Mouse (Mus musculus) MEL (cell line): ENCODE measurements at regions not wholly inside any gene's neighbourhood (a gene's known extent, or its start where the extent isn't known, plus 50 kb on each side); places are given as distances from the start of the nearest gene placed in this dataset.

Source experiments
- DNase-seq: peaks from one replicate; pipeline ENCODE4 v3.0.0; 2011; ENCODE audit warnings: low read depth, low spot score
- H3K27ac ChIP-seq: 2 replicates; pipeline ENCODE4 v1.5.1; 2012; ENCODE audit warnings: low read depth, mild to moderate bottlenecking, control low read depth, low read length, moderate library complexity; ENCODE audit not compliant: control insufficient read depth
- H3K27me3 ChIP-seq, 2 experiments: fragments of 150-350 bp in 1 of 2; sonication (generic) in 1 of 2; 2 replicates each; pipeline ENCODE4 v1.6.1; 2012; ENCODE audit warnings: low read length in 2 of 2, mild to moderate bottlenecking in 2 of 2, improper control_type of control experiment in 1 of 2, moderate library complexity in 1 of 2; ENCODE audit not compliant: insufficient read depth in 2 of 2, control insufficient read depth in 1 of 2
- H3K36me3 ChIP-seq, 2 experiments: 2 replicates each; pipeline ENCODE4 v1.6.1; 2012 to 2014; ENCODE audit warnings: low read length in 2 of 2, improper control_type of control experiment in 1 of 2, inconsistent platforms in 1 of 2, mild to moderate bottlenecking in 1 of 2; ENCODE audit not compliant: insufficient read depth in 2 of 2, control insufficient read depth in 1 of 2
- H3K4me1 ChIP-seq, 2 experiments: fragments of 150-350 bp in 1 of 2; sonication (generic) in 1 of 2; 2 replicates each; pipeline ENCODE4 v1.6.1; 2012; ENCODE audit warnings: low read length in 2 of 2, improper control_type of control experiment in 1 of 2, mild to moderate bottlenecking in 1 of 2; ENCODE audit not compliant: insufficient read depth in 2 of 2, control insufficient read depth in 1 of 2
- H3K4me3 ChIP-seq, 2 experiments: fragments of 150-350 bp in 1 of 2; sonication (generic) in 1 of 2; 2 replicates each; pipeline ENCODE4 v1.5.1; 2012; ENCODE audit warnings: low read depth in 2 of 2, low read length in 2 of 2, mild to moderate bottlenecking in 2 of 2, moderate library complexity in 2 of 2, control low read depth in 1 of 2, improper control_type of control experiment in 1 of 2; ENCODE audit not compliant: control insufficient read depth in 1 of 2, insufficient read depth in 1 of 2
- H3K79me2 ChIP-seq: 2 replicates; pipeline ENCODE4 v1.6.1; 2012; ENCODE audit warnings: mild to moderate bottlenecking, low read length, moderate library complexity; ENCODE audit not compliant: control insufficient read depth, poor library complexity, insufficient read depth
- H3K9ac ChIP-seq: 2 replicates; pipeline ENCODE4 v1.6.1; 2012; ENCODE audit warnings: low read depth, mild to moderate bottlenecking, control low read depth, low read length, moderate library complexity; ENCODE audit not compliant: control insufficient read depth, poor library complexity, severe bottlenecking
- H3K9me3 ChIP-seq: fragments of 150-350 bp; sonication (generic); replicated peaks from 2 replicates; pipeline ENCODE4 v1.6.1; 2012; ENCODE audit warnings: mild to moderate bottlenecking, low read length, improper control_type of control experiment, moderate library complexity; ENCODE audit not compliant: insufficient read depth
- BHLHE40 ChIP-seq: IDR thresholded peaks from 2 replicates; pipeline ENCODE4 v1.6.1; 2012; ENCODE audit warnings: low read depth, mild to moderate bottlenecking, inconsistent platforms, low read length, improper control_type of control experiment, borderline replicate concordance
- CHD1 ChIP-seq: IDR thresholded peaks from 2 replicates; pipeline ENCODE4 v1.6.1; 2012; ENCODE audit warnings: low read depth, mild to moderate bottlenecking, inconsistent platforms, low read length, improper control_type of control experiment
- CHD2 ChIP-seq: IDR thresholded peaks from 2 replicates; pipeline ENCODE4 v1.6.1; 2011; ENCODE audit warnings: low read length, improper control_type of control experiment
- EP300 ChIP-seq, 2 experiments: IDR thresholded peaks; 2 replicates each; pipeline ENCODE4 v1.6.1; 2011; ENCODE audit warnings: improper control_type of control experiment in 2 of 2, low read length in 2 of 2, low read depth in 1 of 2, mild to moderate bottlenecking in 1 of 2
- ETS1 ChIP-seq: IDR thresholded peaks from 2 replicates; pipeline ENCODE4 v1.6.1; 2012; ENCODE audit warnings: low read depth, mild to moderate bottlenecking, inconsistent platforms, low read length, improper control_type of control experiment, moderate library complexity
- JUND ChIP-seq: IDR thresholded peaks from 2 replicates; pipeline ENCODE4 v1.6.1; 2011; ENCODE audit warnings: low read depth, mild to moderate bottlenecking, improper control_type of control experiment, low read length
- KAT2A ChIP-seq: conservative IDR thresholded peaks from 2 replicates; pipeline ENCODE4 v1.6.1; 2012; ENCODE audit warnings: low read depth, low read length, improper control_type of control experiment, inconsistent platforms
- MAFK ChIP-seq: IDR thresholded peaks from 2 replicates; pipeline ENCODE4 v1.6.1; 2011; ENCODE audit warnings: low read depth, mild to moderate bottlenecking, low read length, improper control_type of control experiment, borderline replicate concordance
- MYB ChIP-seq: IDR thresholded peaks from 2 replicates; pipeline ENCODE4 v1.6.1; 2011; ENCODE audit warnings: mild to moderate bottlenecking, low read depth, low read length, improper control_type of control experiment
- POLR2AphosphoS2 ChIP-seq: IDR thresholded peaks from 2 replicates; pipeline ENCODE4 v1.6.1; 2011; ENCODE audit warnings: low read length, improper control_type of control experiment
- POLR2AphosphoS5 ChIP-seq: IDR thresholded peaks from 2 replicates; pipeline ENCODE4 v1.6.1; 2012; ENCODE audit warnings: low read depth, borderline replicate concordance, mild to moderate bottlenecking, inconsistent platforms, low read length, moderate library complexity, mixed read lengths
- ZNF384 ChIP-seq: IDR thresholded peaks from 2 replicates; pipeline ENCODE4 v1.6.1; 2012; ENCODE audit warnings: low read depth, mild to moderate bottlenecking, inconsistent platforms, low read length, improper control_type of control experiment

GRCm38 (mm10) chr1:101166666-101167065 lies 1394.1 kb downstream of the Cntnap5b start:
- Histone ChIP-seq H3K79me2 (no peaks in the 10 kb centered on the region), H3K4me1 (peaks cover 3 to 5% of the 10 kb centered on the region in 2 experiments; a peak in 2 of 4 replicates), H3K9ac (no peak overlapping the region), H3K27me3 (no peaks in the 10 kb centered on the region), H3K27ac (peak overlapping the region; percentile 53), H3K9me3 (no peaks in the 10 kb centered on the region), H3K4me3 (no peak overlapping the region), H3K36me3 (peaks cover 0 to 2% of the 10 kb centered on the region in 2 experiments; a peak in 1 of 4 replicates)
- peak; percentile 30 for DNase-seq
- no peak for TF ChIP-seq KAT2A
- no peak for TF ChIP-seq JUND
- TF ChIP-seq CHD2: no peak
- no peak for TF ChIP-seq POLR2AphosphoS2
- TF ChIP-seq MYB: 0 out of 2 replicates have a peak, but pooled peaks have one; percentile 13
- TF ChIP-seq ETS1: no peak
- peak; percentile 8; the same call in 1 of the 2 replicates for TF ChIP-seq MAFK
- TF ChIP-seq POLR2AphosphoS5: no peak
- peak; percentile 48 for TF ChIP-seq ZNF384
- peak; percentile 27 to 37; a peak in 2 of 4 replicates for TF ChIP-seq EP300 (IDR thresholded peaks at IDR 0.05; ENCODE audit: low read depth in 1 of 2, low read length in 2 of 2)
- no peak for TF ChIP-seq CHD1
- no peak for TF ChIP-seq BHLHE40
